Mouse (Mus musculus): Measurements from ENCODE around the gene Rbsn.

GRCm38 (mm10) chr6:92219445-92219844 lies 4.7 kb upstream of the Rbsn start:
- no peak for TF ChIP-seq CTCF (IDR thresholded peaks at IDR 0.05; ENCODE audit: borderline replicate concordance, insufficient read depth, low read length)
- TF ChIP-seq POLR2A (IDR thresholded peaks at IDR 0.05; ENCODE audit: low read depth, low read length): no peak
